Mouse (Mus musculus): ENCODE results near the gene Tdgf1.

Tdgf1 gene

DNA sequence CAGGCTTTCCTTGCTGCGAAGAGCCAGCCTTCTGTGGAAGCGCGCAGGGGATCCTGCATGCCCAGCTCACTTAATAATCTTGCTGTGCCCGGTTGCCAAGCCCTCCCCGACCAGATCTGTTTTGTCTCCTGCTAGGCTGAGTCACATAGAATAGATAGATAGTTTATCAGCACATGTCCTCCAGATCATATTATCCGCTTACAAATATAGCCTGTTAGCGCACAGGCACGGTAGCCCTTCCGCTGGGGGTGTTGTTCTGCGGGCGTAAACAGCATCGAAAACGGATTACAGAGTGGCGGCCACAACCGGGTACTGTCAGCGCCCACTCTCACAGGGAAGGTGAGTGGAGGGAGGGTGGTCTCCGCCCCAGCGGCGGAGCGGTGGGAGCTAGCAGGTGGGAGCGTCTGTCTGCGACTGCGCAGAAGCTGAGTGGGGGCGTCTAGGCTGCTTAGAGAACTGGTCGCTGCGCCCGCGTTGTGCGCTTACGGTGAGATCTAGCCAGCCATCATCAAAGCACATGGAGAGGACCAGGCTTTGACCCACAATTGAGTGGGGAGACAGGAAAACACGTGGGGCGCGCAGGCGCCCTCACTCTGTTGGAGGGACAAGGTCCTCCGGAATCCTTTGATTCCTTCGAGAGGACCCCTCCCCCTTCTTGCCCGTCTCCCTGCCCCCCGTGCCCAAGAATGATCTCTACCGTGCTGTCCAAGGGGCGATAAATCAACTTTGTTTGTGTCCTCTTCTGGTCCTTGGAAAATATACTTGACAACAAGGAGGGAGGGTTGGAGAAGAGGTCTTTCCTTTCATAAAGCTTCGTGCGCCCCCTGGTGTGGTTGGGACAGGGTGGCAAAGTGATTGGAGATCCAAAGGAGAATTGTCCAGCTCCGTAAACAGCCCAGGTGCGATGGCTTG lies 7.8 kb upstream of the Tdgf1 start:
- DNase-seq, result peak; percentile 11 to 22

DNA sequence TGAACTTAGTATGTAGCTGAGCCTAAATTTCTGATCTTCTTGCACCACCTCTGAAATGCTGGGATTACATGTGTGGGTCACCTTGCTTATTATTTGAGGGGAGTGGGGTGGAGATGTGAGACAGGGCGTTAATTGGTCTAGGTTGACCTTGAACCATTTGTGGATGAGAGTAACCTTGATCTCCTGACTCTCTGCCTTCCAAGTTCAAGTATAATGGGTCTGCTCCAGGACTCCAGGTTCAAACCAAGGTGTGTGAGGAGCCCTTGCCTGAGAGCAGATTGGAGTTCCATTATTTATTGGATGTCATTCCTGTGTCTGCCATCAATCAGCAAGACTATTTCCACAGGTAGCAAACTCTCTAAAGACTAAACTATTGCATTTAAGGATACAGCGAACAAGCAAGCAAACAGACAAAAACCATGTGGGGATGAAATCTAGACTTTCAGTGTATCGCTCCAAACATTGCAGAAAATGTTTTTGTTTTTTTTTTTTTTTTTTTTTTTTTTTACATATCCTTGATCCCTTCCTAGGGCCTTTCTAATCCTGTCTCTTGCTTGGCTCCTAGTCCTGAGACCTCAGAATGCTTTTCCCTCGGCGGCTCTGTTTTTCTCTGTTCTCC lies 7.1 kb upstream of the Tdgf1 start:
- DNase-seq, result no peak

DNA sequence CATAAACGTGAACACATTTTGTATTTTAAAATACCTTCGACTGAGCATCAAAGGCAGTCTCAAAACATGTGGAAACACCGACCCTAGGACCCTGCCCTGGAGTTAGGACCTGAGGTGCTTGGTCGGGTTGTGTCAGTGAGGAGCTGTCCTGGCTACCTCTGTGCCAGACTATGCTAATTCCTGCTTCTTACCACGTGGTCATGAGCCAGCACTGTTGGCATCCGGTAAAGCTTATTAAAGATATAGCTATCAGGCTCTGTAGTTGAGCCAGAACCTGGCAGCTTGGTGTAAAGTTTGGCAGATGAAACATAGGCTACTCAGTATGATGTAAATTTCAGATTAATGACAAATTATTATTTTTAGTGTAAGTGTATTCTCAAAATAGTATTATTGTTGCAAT lies 6.4 kb upstream of the Tdgf1 start:
- no peak for DNase-seq

DNA sequence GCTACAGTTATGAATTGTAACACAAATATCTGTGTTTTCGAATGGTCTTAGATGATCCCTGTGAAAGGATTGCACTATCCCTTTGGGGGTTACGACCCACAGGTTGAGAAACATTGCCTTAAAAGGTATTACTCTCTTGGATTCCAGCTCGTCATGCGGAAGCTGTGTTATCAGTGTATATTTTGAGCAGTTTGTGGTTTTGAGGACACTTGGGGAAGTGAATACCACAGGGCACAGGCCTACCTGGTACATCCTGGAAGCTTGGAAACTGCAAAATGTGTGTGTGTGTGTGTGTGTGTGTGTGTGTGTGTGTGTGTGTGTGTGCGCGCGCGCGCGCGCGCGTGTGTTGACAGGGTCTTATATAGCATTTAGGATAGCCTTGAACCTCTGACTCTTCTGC lies 5.9 kb upstream of the Tdgf1 start:
- no peak for DNase-seq

- no peak for DNase-seq
These were observed 5.4 kb upstream of the Tdgf1 start, which contains the start of gene Lrrc2 for GRCm38 (mm10) chr9:110951397-110951796. TSS of gene Lrrc2 (plus strand) at chr9:110951545.

- no peak for DNase-seq
These were observed 4.2 kb upstream of the Tdgf1 start for GRCm38 (mm10) chr9:110950109-110950508.

DNA sequence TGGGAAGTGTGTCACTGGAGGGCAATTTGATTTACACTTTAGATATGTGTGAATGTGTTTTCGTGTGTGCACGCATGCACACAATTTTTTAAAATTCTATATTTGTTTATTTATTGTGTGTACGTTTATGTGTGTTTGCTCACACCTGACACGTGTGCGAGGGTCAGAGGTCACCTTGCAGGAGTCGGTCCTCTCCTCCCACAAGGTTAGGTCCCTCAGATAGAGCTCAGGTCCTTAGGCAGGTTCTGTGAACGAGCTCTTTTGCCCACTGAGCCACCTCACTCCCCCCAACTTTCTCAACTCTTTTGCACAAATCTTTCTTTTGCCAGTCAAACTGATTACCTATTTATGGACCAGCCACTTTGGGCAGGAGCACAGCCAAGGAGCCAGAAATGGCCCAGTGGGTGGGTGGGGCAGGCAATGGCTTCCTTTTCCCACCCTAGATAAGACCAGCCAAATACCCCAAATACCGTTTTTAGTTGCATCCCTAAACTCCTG lies 2.9 kb upstream of the Tdgf1 start:
- DNase-seq, result no peak

DNA sequence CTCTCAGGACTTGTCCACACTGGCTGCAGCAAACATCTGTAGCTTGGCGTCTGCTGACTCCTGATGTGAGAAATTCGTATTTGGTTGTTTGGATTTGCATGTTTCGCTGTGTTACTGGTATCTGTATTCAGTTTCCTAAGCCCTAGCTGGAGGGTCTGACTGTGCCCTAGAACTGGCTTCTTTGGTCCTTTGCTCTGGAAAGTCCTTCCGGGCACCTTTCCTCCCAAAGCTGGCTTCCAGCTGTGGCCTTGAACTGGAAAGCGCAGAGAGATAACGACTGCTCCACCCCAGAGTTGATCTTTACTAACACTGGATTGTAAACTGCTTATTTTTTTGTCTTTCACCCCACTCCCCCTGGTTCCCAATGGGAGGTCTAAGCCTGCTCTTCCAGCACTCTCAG lies 1.9 kb upstream of the Tdgf1 start:
- no peak for DNase-seq

DNA sequence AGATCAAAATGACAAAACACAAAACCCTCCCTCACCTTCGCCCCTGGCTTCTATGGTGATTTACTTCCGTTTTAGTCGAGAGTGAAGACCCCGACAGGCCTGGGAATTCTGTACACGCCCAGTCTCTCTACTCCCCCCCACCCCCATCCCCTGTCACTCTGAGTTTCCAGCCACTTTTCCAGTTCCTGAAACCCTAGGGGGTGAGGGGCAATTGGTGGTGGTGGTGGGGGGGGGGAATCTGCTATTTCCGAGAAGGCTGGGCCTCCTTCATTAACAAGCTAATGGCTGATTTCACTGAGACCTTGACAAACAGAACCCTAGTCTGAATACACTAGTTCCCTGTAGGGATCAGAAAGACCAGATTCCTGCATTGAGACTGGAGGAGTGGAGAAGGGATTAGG lies 1.3 kb upstream of the Tdgf1 start:
- DNase-seq, result no peak

DNA sequence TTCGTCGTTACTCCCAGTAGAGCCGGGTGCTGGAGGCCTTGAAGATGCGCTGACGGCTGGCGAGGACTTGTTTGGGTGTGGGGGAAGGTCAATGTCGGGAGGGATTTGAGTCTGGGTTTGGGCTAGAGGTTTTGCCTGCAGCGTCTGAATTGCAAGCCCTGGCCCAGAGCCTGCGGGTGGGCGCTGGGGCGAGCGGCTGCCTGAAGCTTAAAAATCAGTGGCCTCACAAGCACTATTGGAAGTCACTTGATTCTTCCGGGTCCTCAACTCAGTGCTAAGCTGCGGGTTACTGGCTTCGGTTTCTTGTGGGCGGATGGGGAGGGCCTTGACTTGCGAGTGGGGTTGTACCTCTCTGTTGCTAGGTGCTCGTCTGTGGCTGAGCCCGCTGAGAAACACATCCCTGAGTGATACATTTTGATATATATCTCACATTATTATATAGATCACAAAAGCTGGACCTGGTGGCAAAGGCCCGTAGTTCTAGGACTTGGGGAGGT lies 638 bp upstream of the Tdgf1 start:
- DNase-seq, result no peak

DNA sequence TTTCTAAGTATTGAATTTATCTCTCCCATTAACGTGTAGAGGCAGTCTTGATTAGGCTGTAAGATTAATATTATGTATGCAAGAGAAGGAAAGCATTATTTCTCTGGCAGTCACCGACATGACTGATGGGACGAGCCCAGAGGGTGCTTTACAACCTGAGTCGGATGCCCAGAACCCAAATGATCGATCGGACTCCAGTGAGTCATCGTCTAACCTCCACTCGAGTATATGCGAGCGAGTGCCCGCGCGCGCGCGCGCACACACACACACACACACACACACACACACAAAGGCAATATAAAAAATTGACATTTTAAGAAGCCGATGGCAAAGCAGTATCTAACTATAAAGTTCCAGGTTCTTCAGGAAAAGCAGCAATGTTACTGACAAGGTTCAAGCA lies 615 bp downstream of the Tdgf1 start:
- DNase-seq, result no peak

- no peak for DNase-seq
These were observed 1.7 kb downstream of the Tdgf1 start for GRCm38 (mm10) chr9:110944265-110944664.

DNA sequence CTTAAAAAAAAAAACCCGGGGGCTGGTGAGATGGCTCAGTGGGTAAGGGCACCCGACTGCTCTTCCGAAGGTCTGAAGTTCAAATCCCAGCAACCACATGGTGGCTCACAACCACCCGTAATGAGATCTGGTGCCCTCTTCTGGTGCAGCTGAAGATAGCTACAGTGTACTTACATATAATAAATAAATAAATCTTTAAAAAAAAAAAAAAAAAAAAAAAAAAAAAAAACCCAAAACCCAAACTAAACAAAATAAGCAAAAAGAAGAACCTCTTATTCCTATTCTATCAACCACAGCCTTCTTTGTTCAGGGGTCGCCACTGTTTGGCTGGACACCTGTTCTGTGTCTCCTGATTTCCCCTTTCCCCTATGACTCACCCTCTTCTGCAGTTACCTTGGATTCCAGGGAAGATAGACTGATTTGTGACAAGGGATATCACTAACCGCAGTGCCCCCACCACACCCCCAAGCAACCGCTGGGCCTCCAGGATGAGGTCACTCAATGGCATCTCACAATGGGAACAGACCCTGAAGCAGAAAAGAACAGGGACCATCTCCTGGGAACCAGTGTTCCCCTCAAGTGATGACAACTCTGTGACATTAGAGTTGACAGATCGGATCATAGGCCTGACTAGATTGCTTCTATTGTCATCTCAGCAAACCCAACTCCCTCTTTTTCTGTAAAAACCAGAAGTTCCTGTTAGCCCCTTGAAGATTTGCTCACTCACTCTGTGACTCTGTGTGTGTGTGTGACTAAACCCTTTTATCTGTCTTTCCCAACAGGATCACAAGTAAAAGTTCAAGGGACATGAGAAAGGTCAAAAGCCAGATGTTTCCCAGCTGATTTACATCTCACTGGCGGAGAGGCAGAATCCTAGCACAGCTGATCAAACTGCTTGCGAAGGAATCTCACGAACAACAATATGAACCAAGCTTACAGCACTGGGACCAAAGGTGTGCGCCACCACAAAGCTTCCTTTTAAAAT lies 8.2 kb downstream of the Tdgf1 start:
- DNase-seq, result no peak

- DNase-seq, result no peak
These were observed 10.0 kb downstream of the Tdgf1 start for GRCm38 (mm10) chr9:110935941-110936340.

- peak; percentile 20 to 22 for DNase-seq
These were observed 12.0 kb downstream of the Tdgf1 start for GRCm38 (mm10) chr9:110933850-110934437.

GRCm38 (mm10) chr9:110931573-110931972 lies 14.4 kb downstream of the Tdgf1 start:
- DNase-seq, result no peak

GRCm38 (mm10) chr9:110922759-110923158 lies 23.2 kb downstream of the Tdgf1 start:
- peak; percentile 30 to 58 for DNase-seq

- no peak for DNase-seq
These were observed 25.1 kb downstream of the Tdgf1 start for GRCm38 (mm10) chr9:110920665-110921419.

DNA sequence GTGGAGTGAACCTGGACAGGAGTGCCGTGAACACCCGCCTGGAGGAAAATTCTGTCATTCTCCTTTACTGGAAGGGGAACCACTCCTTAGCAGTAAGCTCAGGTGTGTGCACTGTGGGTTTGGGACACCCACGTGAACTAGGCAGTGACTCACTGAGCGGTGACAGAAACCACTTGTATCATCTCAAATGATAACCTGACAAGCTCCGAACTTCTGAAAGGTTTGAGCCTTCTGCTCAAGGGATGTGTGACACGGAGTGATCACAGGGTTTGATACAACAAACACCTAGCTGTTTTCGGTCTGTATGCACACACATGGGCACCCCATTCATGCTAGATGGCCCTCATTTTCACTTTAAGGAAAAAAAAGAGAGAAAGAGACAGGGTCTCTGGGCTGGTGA lies 29.2 kb downstream of the Tdgf1 start, which contains the start of gene Fam240a:
Gene Fam240a (minus strand): TSS at position 76 of the 400 bp plus-strand sequence.
- no peak for DNase-seq

GRCm38 (mm10) chr9:110915466-110915865 lies 30.5 kb downstream of the Tdgf1 start:
- no peak for DNase-seq

- no peak for DNase-seq
These were observed 31.2 kb downstream of the Tdgf1 start for GRCm38 (mm10) chr9:110914631-110915236.

All from cerebellum, adult 18-20 months (tissue).